Mouse (Mus musculus) lung, postnatal 0 days (tissue): ENCODE measurements around the gene Pla2g1b.
"Not testable (repeated sequence)": the region's sequence is repeated elsewhere in the genome, so short reads cannot be mapped to it uniquely, and the experiment has no call there.

Experiments used
- CTCF ChIP-seq: IDR thresholded peaks from 2 replicates; pipeline ENCODE4 v1.5.1; 2016; ENCODE audit warnings: antibody characterized with exemption, mild to moderate bottlenecking
- EP300 ChIP-seq: IDR thresholded peaks from 2 replicates; pipeline ENCODE4 v1.6.1; 2016; ENCODE audit warnings: antibody characterized with exemption, mild to moderate bottlenecking, control low read depth

GRCm38 (mm10) chr5:115505617-115506016 is 39.6 kb downstream of the Pla2g1b start:
- TF ChIP-seq CTCF, EP300: not testable (repeated sequence)
